Mouse (Mus musculus): Measurements from ENCODE around the gene Aoc2. TPM values are rescaled to one million over a fixed set of nuclear protein-coding genes. Genes with fewer than 3 reads are reported as not detected.

Aoc2 gene
- polyA plus RNA-seq, 1 experiment from 2014 or later = 2.7 TPM

GRCm38 (mm10) chr11:101378926-101379325 is 54.1 kb downstream of the Aoc2 start:
- Histone ChIP-seq H3K27me3 (ENCODE audit: low read depth, poor library complexity, severe bottlenecking) (no peaks in the 10 kb centered on the region), H3K9me3 (replicated peaks) (no peaks in the 10 kb centered on the region), H3K27ac (no peak overlapping the region), H3K4me3 (no peak overlapping the region), H3K4me1 (peaks cover 3% of the 10 kb centered on the region; the same call in 1 of the 2 replicates), H3K36me3 (no peaks in the 10 kb centered on the region)
- no peak for DNase-seq (ENCODE audit: low spot score)
- WGBS = 79% methylated on average over 6 of the region's 6 CpGs

Small RNA genes within 50 kb of the gene (microRNA-seq; reads per million reads assigned to microRNA genes)
- gene Gm25593 = not detected

Other genes with a start within 250 kb of the Aoc2 start
- gene Hsd17b1, start 246.7 kb upstream of the Aoc2 start, polyA plus RNA-seq (2016; fragmentation: Nextera tagmentation; extraction: Ambion mirVana) = not detected in 2 replicates
- gene Coasy, start 242.5 kb upstream of the Aoc2 start, polyA plus RNA-seq (2016; fragmentation: Nextera tagmentation; extraction: Ambion mirVana) = 42.3 and 45.3 TPM in 2 replicates
- 41.3 and 49.6 TPM in 2 replicates for gene Mlx, start 237.8 kb upstream of the Aoc2 start, polyA plus RNA-seq (2016; fragmentation: Nextera tagmentation; extraction: Ambion mirVana)
- gene Psmc3ip, start 229.6 kb upstream of the Aoc2 start, polyA plus RNA-seq (2016; fragmentation: Nextera tagmentation; extraction: Ambion mirVana) = 73.1 and 74.0 TPM in 2 replicates
- 17.8 and 17.9 TPM in 2 replicates for gene Retreg3, start 205.2 kb upstream of the Aoc2 start, polyA plus RNA-seq (2016; fragmentation: Nextera tagmentation; extraction: Ambion mirVana)
- gene Tubg1, start 205.1 kb upstream of the Aoc2 start, polyA plus RNA-seq (2016; fragmentation: Nextera tagmentation; extraction: Ambion mirVana) = 145 and 158 TPM in 2 replicates
- 2.5 and 3.0 TPM in 2 replicates for gene Tubg2, start 169.2 kb upstream of the Aoc2 start, polyA plus RNA-seq (2016; fragmentation: Nextera tagmentation; extraction: Ambion mirVana)
- 0.04 and 0.09 TPM in 2 replicates for gene Cntnap1, start 154.5 kb upstream of the Aoc2 start, polyA plus RNA-seq (2016; fragmentation: Nextera tagmentation; extraction: Ambion mirVana)
- gene Plekhh3, start 153.7 kb upstream of the Aoc2 start, polyA plus RNA-seq (2016; fragmentation: Nextera tagmentation; extraction: Ambion mirVana) = 1.9 and 3.0 TPM in 2 replicates
- not detected in 2 replicates for gene Ccr10, start 149.6 kb upstream of the Aoc2 start, polyA plus RNA-seq (2016; fragmentation: Nextera tagmentation; extraction: Ambion mirVana)
- 10.1 and 13.6 TPM in 2 replicates for gene Ezh1, start 98.6 kb upstream of the Aoc2 start, polyA plus RNA-seq (2016; fragmentation: Nextera tagmentation; extraction: Ambion mirVana)
- 54.2 and 61.5 TPM in 2 replicates for gene Ramp2, start 79.0 kb upstream of the Aoc2 start, polyA plus RNA-seq (2016; fragmentation: Nextera tagmentation; extraction: Ambion mirVana)
- 118 and 127 TPM in 2 replicates for gene Vps25, start 71.4 kb upstream of the Aoc2 start, polyA plus RNA-seq (2016; fragmentation: Nextera tagmentation; extraction: Ambion mirVana)
- 4.7 and 6.2 TPM in 2 replicates for gene Wnk4, start 64.5 kb upstream of the Aoc2 start, polyA plus RNA-seq (2016; fragmentation: Nextera tagmentation; extraction: Ambion mirVana)
- gene Cntd1, start 46.1 kb upstream of the Aoc2 start, polyA plus RNA-seq (2016; fragmentation: Nextera tagmentation; extraction: Ambion mirVana) = 1.1 TPM in 2 replicates
- 187 and 192 TPM in 2 replicates for gene Coa3, start 45.9 kb upstream of the Aoc2 start, polyA plus RNA-seq (2016; fragmentation: Nextera tagmentation; extraction: Ambion mirVana)
- 148 TPM in 2 replicates for gene Becn1, start 22.8 kb upstream of the Aoc2 start, polyA plus RNA-seq (2016; fragmentation: Nextera tagmentation; extraction: Ambion mirVana)
- 210 and 214 TPM in 2 replicates for gene Psme3, start 8.8 kb upstream of the Aoc2 start, polyA plus RNA-seq (2016; fragmentation: Nextera tagmentation; extraction: Ambion mirVana)
- gene Aoc3, start 5.5 kb downstream of the Aoc2 start, polyA plus RNA-seq (2016; fragmentation: Nextera tagmentation; extraction: Ambion mirVana) = 0.03 TPM in 1 of 2 replicates, not detected in the other
- not detected in 2 replicates for gene G6pc, start 42.5 kb downstream of the Aoc2 start, polyA plus RNA-seq (2016; fragmentation: Nextera tagmentation; extraction: Ambion mirVana)
- 106 and 111 TPM in 2 replicates for gene Aarsd1, start 92.6 kb downstream of the Aoc2 start, polyA plus RNA-seq (2016; fragmentation: Nextera tagmentation; extraction: Ambion mirVana)
- gene Gm27029, start 99.7 kb downstream of the Aoc2 start, polyA plus RNA-seq (2016; fragmentation: Nextera tagmentation; extraction: Ambion mirVana) = 9.9 and 15.0 TPM in 2 replicates
- gene Rundc1, start 100.0 kb downstream of the Aoc2 start, polyA plus RNA-seq (2016; fragmentation: Nextera tagmentation; extraction: Ambion mirVana) = 16.8 and 19.6 TPM in 2 replicates
- gene Ptges3l, start 100.3 kb downstream of the Aoc2 start, polyA plus RNA-seq (2016; fragmentation: Nextera tagmentation; extraction: Ambion mirVana) = 4.0 and 4.7 TPM in 2 replicates
- gene Rpl27, start 117.2 kb downstream of the Aoc2 start, polyA plus RNA-seq (2016; fragmentation: Nextera tagmentation; extraction: Ambion mirVana) = 448 and 536 TPM in 2 replicates
- 2.3 and 3.1 TPM in 2 replicates for gene Ifi35, start 123.3 kb downstream of the Aoc2 start, polyA plus RNA-seq (2016; fragmentation: Nextera tagmentation; extraction: Ambion mirVana)
- gene Rnd2, start 139.9 kb downstream of the Aoc2 start, polyA plus RNA-seq (2016; fragmentation: Nextera tagmentation; extraction: Ambion mirVana) = 5.0 and 6.3 TPM in 2 replicates
- 14.6 and 17.2 TPM in 2 replicates for gene Vat1, start 141.2 kb downstream of the Aoc2 start, polyA plus RNA-seq (2016; fragmentation: Nextera tagmentation; extraction: Ambion mirVana)
- gene Brca1, start 226.9 kb downstream of the Aoc2 start, polyA plus RNA-seq (2016; fragmentation: Nextera tagmentation; extraction: Ambion mirVana) = 22.2 and 22.6 TPM in 2 replicates
- 51.7 and 73.2 TPM in 2 replicates for gene Nbr1, start 227.1 kb downstream of the Aoc2 start, polyA plus RNA-seq (2016; fragmentation: Nextera tagmentation; extraction: Ambion mirVana)

All from limb, embryonic 10.5 days (tissue).